Mouse (Mus musculus): Measurements from ENCODE around the gene Gipc3. TPM values are rescaled to one million over a fixed set of nuclear protein-coding genes. Genes with fewer than 3 reads are reported as not detected.

Gipc3 gene
- polyA plus RNA-seq, 1 experiment, result not detected

- peak overlapping the region; percentile 32; the same call in 1 of the 2 replicates for H3K27ac ChIP-seq (ENCODE audit: control insufficient read depth, insufficient read depth, low read depth, low read length, poor library complexity)
- peaks cover 31% of the 10 kb centered on the region for H3K4me1 ChIP-seq (ENCODE audit: control insufficient read depth, insufficient read depth, low read length)
- H3K4me3 ChIP-seq (replicated peaks; ENCODE audit: control insufficient read depth, low read depth, low read length), result no peak overlapping the region
- WGBS, result 24% methylated on average over 10 of the region's 10 CpGs
- TF ChIP-seq POLR2A (IDR thresholded peaks at IDR 0.05; ENCODE audit: borderline replicate concordance, control insufficient read depth, low read depth, low read length), result no peak
- TF ChIP-seq CTCF (IDR thresholded peaks at IDR 0.05; ENCODE audit: control insufficient read depth, insufficient read depth, low read length), result no peak
These were observed 39.8 kb downstream of the Gipc3 start for GRCm38 (mm10) chr10:81303258-81303657.

- 24% methylated on average over 14 of the region's 14 CpGs for WGBS
- peaks cover 33% of the 10 kb centered on the region for H3K4me1 ChIP-seq (ENCODE audit: control insufficient read depth, insufficient read depth, low read length)
- H3K4me3 ChIP-seq (replicated peaks; ENCODE audit: control insufficient read depth, low read depth, low read length), result no peak overlapping the region
- TF ChIP-seq POLR2A (IDR thresholded peaks at IDR 0.05; ENCODE audit: borderline replicate concordance, control insufficient read depth, low read depth, low read length) (no peak), CTCF (IDR thresholded peaks at IDR 0.05; ENCODE audit: control insufficient read depth, insufficient read depth, low read length) (no peak)
- no peak overlapping the region for H3K27ac ChIP-seq (ENCODE audit: control insufficient read depth, insufficient read depth, low read depth, low read length, poor library complexity)
These were observed 40.3 kb downstream of the Gipc3 start for GRCm38 (mm10) chr10:81302781-81303218.

- 69% methylated on average over 4 of the region's 4 CpGs for WGBS
- H3K4me1 ChIP-seq (ENCODE audit: control insufficient read depth, insufficient read depth, low read length), result peaks cover 34% of the 10 kb centered on the region
- H3K4me3 ChIP-seq (replicated peaks; ENCODE audit: control insufficient read depth, low read depth, low read length), result no peak overlapping the region
- no peak overlapping the region for H3K27ac ChIP-seq (ENCODE audit: control insufficient read depth, insufficient read depth, low read depth, low read length, poor library complexity)
- no peak for TF ChIP-seq POLR2A (IDR thresholded peaks at IDR 0.05; ENCODE audit: borderline replicate concordance, control insufficient read depth, low read depth, low read length)
- no peak for TF ChIP-seq CTCF (IDR thresholded peaks at IDR 0.05; ENCODE audit: control insufficient read depth, insufficient read depth, low read length)
These were observed 40.8 kb downstream of the Gipc3 start for GRCm38 (mm10) chr10:81302288-81302687.

GRCm38 (mm10) chr10:81301321-81301720 lies 41.7 kb downstream of the Gipc3 start:
- TF ChIP-seq POLR2A (IDR thresholded peaks at IDR 0.05; ENCODE audit: borderline replicate concordance, control insufficient read depth, low read depth, low read length), result no peak
- no peak for TF ChIP-seq CTCF (IDR thresholded peaks at IDR 0.05; ENCODE audit: control insufficient read depth, insufficient read depth, low read length)
- Histone ChIP-seq H3K4me1 (ENCODE audit: control insufficient read depth, insufficient read depth, low read length) (peaks cover 37% of the 10 kb centered on the region), H3K4me3 (replicated peaks; ENCODE audit: control insufficient read depth, low read depth, low read length) (no peak overlapping the region), H3K27ac (ENCODE audit: control insufficient read depth, insufficient read depth, low read depth, low read length, poor library complexity) (no peak overlapping the region)
- WGBS, result 73% methylated on average over 9 of the region's 9 CpGs

- H3K27ac ChIP-seq (ENCODE audit: control insufficient read depth, insufficient read depth, low read depth, low read length, poor library complexity), result peak overlapping the region; percentile 93; the same call in 1 of the 2 replicates
- peaks cover 43% of the 10 kb centered on the region for H3K4me1 ChIP-seq (ENCODE audit: control insufficient read depth, insufficient read depth, low read length)
- no peak overlapping the region for H3K4me3 ChIP-seq (replicated peaks; ENCODE audit: control insufficient read depth, low read depth, low read length)
- WGBS, result 87% methylated on average over 9 of the region's 9 CpGs
- TF ChIP-seq POLR2A (IDR thresholded peaks at IDR 0.05; ENCODE audit: borderline replicate concordance, control insufficient read depth, low read depth, low read length) (no peak), CTCF (IDR thresholded peaks at IDR 0.05; ENCODE audit: control insufficient read depth, insufficient read depth, low read length) (no peak)
These were observed 42.6 kb downstream of the Gipc3 start for GRCm38 (mm10) chr10:81300352-81300907.

GRCm38 (mm10) chr10:81299585-81300351 lies 43.3 kb downstream of the Gipc3 start:
- Histone ChIP-seq H3K27ac (ENCODE audit: control insufficient read depth, insufficient read depth, low read depth, low read length, poor library complexity) (peak overlapping the region; percentile 93), H3K4me3 (replicated peaks; ENCODE audit: control insufficient read depth, low read depth, low read length) (no peak overlapping the region), H3K4me1 (ENCODE audit: control insufficient read depth, insufficient read depth, low read length) (peaks cover 45% of the 10 kb centered on the region)
- WGBS, result 65% methylated on average over 14 of the region's 14 CpGs
- no peak for TF ChIP-seq CTCF (IDR thresholded peaks at IDR 0.05; ENCODE audit: control insufficient read depth, insufficient read depth, low read length)
- TF ChIP-seq POLR2A (IDR thresholded peaks at IDR 0.05; ENCODE audit: borderline replicate concordance, control insufficient read depth, low read depth, low read length), result no peak

GRCm38 (mm10) chr10:81298369-81299100 lies 44.5 kb downstream of the Gipc3 start:
- Histone ChIP-seq H3K27ac (ENCODE audit: control insufficient read depth, insufficient read depth, low read depth, low read length, poor library complexity) (peak overlapping the region; percentile 93), H3K4me1 (ENCODE audit: control insufficient read depth, insufficient read depth, low read length) (peaks cover 44% of the 10 kb centered on the region), H3K4me3 (replicated peaks; ENCODE audit: control insufficient read depth, low read depth, low read length) (peak overlapping the region; percentile 19)
- TF ChIP-seq CTCF (IDR thresholded peaks at IDR 0.05; ENCODE audit: control insufficient read depth, insufficient read depth, low read length) (no peak), POLR2A (IDR thresholded peaks at IDR 0.05; ENCODE audit: borderline replicate concordance, control insufficient read depth, low read depth, low read length) (0 out of 2 replicates have a peak, but pooled peaks have one; percentile 28)
- WGBS, result 29% methylated on average over 17 of the region's 17 CpGs

- 8% methylated on average over 10 of the region's 10 CpGs for WGBS
- peak overlapping the region; percentile 13 for H3K4me3 ChIP-seq (replicated peaks; ENCODE audit: control insufficient read depth, low read depth, low read length)
- H3K27ac ChIP-seq (ENCODE audit: control insufficient read depth, insufficient read depth, low read depth, low read length, poor library complexity), result peak overlapping the region; percentile 93
- peaks cover 39% of the 10 kb centered on the region for H3K4me1 ChIP-seq (ENCODE audit: control insufficient read depth, insufficient read depth, low read length)
- TF ChIP-seq POLR2A (IDR thresholded peaks at IDR 0.05; ENCODE audit: borderline replicate concordance, control insufficient read depth, low read depth, low read length) (peak; percentile 56; the same call in 1 of the 2 replicates), CTCF (IDR thresholded peaks at IDR 0.05; ENCODE audit: control insufficient read depth, insufficient read depth, low read length) (no peak)
These were observed 45.2 kb downstream of the Gipc3 start for GRCm38 (mm10) chr10:81297845-81298244.
